Mouse (Mus musculus) olfactory bulb, adult 2 months (tissue): Measurements from ENCODE around the gene Ugt1a1. TPM values are rescaled to one million over a fixed set of nuclear protein-coding genes. Genes with fewer than 3 reads are reported as not detected.
"Not testable (repeated sequence)": the region's sequence is repeated elsewhere in the genome, so short reads cannot be mapped to it uniquely, and the experiment has no call there.

Experiments used
- H3K27ac ChIP-seq: fragments of 200-500 bp; 2 replicates; pipeline ENCODE4 v1.5.1; 2012; ENCODE audit warnings: low read depth, low read length; ENCODE audit not compliant: insufficient read depth
- H3K4me1 ChIP-seq: fragments of 200-500 bp; 2 replicates; pipeline ENCODE4 v1.6.1; 2012; ENCODE audit warnings: low read length; ENCODE audit not compliant: control insufficient read depth, insufficient read depth
- H3K4me3 ChIP-seq: fragments of 200-500 bp; 2 replicates; pipeline ENCODE4 v1.5.1; 2012; ENCODE audit warnings: mild to moderate bottlenecking, low read depth, low read length, moderate library complexity; ENCODE audit not compliant: insufficient read depth
- CTCF ChIP-seq: fragments of 200-500 bp; IDR thresholded peaks from 2 replicates; pipeline ENCODE4 v1.5.1; 2012; ENCODE audit warnings: low read depth, mild to moderate bottlenecking, low read length, moderate library complexity; ENCODE audit not compliant: insufficient read depth
- POLR2A ChIP-seq: fragments of 200-500 bp; IDR thresholded peaks from 2 replicates; pipeline ENCODE4 v1.6.1; 2012; ENCODE audit warnings: mild to moderate bottlenecking, low read depth, low read length, moderate library complexity; ENCODE audit not compliant: insufficient read depth
- WGBS: fragments of 180-500 bp; shearing (Covaris S2); methylation state at CpG from one replicate; pipeline ENCODE4 v1.1.7; 2018; 5-methylcytosine and 5-hydroxymethylcytosine counted together
- polyA plus RNA-seq: library from polyadenylated mRNA; stranded (reverse); fragments of >200 nt; gene quantifications from 2 replicates; pipeline ENCODE4 v1.2.4, GENCODE M21; 2012; ENCODE audit warnings: low replicate concordance; ENCODE audit not compliant: missing spikeins, insufficient read depth, insufficient read length

The Ugt1a1 gene
- polyA plus RNA-seq = not detected in 2 replicates

DNA sequence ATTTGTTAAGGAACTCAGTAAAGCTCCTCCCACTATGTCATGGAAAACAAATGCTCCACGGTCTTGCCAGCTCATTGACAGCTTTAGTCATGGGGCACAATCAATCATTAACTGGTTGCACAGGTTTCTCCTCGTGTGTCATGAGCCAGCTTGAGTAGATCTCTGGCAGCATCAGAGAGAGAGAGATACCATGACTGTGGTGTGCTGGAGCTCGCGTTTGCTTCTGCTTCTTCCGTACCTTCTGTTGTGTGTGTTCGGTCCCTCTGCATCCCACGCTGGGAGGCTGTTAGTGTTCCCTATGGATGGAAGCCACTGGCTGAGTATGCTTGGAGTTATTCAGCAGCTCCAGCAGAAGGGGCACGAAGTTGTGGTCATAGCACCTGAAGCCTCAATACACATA lies at the start of gene Ugt1a1:
Gene Ugt1a1, plus strand, starts transcription at position 148 of the 400 bp plus-strand sequence.
- TF ChIP-seq POLR2A (no peak), CTCF (no peak)
- WGBS = 67% methylated on average over 8 of the region's 8 CpGs
- Histone ChIP-seq H3K4me1 (no peaks in the 10 kb centered on the region), H3K27ac (no peak within 1 kb of the TSS), H3K4me3 (no peak within 1 kb of the TSS)

DNA sequence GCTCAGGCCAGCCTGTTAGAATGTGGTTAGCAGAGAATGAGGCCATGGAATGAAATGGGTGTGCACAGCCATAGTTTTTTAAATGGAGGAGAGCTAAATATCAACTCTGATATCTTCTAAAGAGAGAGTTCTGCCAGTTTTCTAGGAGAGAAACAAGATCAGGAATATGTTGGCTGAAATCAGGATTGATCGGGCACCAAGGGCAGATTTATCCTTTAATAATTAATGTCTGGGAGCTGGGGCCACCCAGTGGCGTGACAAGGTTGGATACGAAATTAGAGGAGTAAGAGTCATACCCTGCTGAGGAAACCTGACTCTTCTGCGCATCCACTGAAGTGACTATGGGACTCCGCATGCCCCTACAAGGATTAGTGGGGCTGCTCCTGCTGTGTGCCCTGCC lies 46.0 kb upstream of the Ugt1a1 start, which contains the start of gene Ugt1a5:
Gene Ugt1a5, plus strand, starts transcription at position 302 of the 400 bp plus-strand sequence.
- Histone ChIP-seq H3K27ac (no peak within 1 kb of the TSS), H3K4me1 (no peaks in the 10 kb centered on the region), H3K4me3 (no peak within 1 kb of the TSS)
- TF ChIP-seq POLR2A (no peak), CTCF (no peak)
- 86% methylated on average over 5 of the region's 5 CpGs for WGBS

DNA sequence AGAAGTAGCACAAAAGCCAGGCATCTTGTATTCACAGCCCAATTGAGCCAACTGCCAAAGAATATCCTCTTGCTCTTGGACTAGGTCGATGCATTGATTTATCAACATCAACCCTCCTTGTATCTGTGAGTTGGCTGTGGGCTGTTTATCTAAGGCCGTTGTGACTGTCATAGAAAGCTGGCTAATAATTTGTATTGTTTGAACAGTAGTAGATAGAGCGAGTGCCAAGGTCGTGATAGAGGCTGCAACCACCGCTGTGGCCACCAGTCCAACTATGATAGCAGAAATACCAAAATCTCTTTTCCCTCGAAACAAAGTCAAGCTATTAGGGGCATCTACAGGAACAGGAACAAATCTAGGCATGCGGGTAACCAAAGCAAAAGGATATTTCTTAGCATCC lies 39.6 kb upstream of the Ugt1a1 start:
- H3K27ac ChIP-seq, H3K4me3 ChIP-seq, H3K4me1 ChIP-seq: not testable (repeated sequence)
- WGBS = 83% methylated on average over 7 of the region's 7 CpGs

DNA sequence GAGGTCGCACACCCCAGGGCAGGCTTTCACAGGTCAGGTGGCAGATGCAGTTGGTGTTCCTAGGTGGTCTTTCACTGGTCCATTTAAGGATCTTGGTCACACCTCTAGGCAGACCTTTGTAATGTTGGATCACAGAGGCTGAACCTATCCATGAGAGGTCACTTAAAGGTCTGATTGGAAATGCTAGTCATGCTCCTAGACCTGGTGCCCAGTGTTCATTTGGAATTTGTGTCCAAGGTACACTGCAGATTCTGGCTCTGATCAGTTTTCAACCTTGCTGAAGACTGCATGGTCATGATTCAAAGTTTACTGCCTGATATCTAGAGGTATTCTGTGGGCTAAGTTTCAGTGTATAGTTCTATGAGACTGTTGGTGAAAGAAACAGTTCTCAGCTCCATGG lies 32.1 kb upstream of the Ugt1a1 start:
- Histone ChIP-seq H3K4me3 (no peak overlapping the region), H3K4me1 (no peaks in the 10 kb centered on the region), H3K27ac (no peak overlapping the region)
- WGBS = 100% methylated on average over 1 of the region's 1 CpGs
- TF ChIP-seq CTCF (no peak), POLR2A (no peak)

DNA sequence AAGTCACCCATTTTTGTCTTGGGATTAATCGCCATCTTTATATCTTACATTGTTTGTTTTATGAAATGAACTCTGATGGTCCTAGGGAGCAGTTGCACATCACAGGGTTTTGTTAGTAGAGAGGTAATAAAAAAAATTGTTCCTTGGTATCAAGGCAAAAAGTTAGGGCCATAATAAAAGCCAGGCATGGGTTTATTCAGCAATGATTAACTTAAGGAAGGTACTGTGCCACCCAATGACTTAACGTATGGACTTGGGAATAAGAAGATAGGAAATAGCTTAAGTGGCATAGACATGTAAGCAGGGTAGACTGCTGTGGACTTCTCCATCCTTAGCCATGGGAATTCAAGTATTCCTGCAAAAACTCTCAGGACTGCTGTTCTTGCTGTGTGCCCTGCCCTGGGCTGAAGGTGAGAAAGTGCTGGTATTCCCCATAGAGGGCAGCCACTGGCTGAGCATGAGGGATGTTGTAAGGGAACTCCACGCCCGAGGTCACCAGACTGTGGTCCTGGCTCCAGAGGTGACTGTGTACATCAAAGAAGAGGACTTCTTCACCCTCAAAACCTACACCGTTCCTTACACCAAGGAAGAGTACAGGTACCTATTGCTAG lies 25.3 kb upstream of the Ugt1a1 start:
- 91% methylated on average over 5 of the region's 5 CpGs for WGBS
- H3K4me3 ChIP-seq = no peak overlapping the region

DNA sequence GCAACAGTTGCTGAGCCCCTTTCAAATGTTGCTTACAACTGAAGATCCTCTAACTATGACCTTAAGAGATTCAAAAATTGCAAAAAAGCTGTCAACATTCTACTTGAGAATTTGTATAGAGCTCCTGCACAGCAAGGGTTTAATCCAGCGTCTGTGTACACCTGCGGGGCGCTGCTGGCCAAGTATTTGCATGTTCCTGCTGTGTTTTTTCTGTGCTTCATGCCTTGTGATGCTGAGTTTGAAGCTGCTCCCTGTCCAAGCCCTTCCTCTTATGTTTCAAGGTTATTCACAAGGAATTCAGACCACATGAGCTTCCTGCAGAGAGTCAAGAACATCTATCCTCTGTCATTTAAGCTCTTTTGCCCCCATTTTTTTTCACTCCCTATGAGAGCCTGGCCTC lies 19.6 kb upstream of the Ugt1a1 start:
- 78% methylated on average over 3 of the region's 3 CpGs for WGBS
- H3K4me1 ChIP-seq = no peaks in the 10 kb centered on the region
- no peak overlapping the region for H3K27ac ChIP-seq
- no peak for TF ChIP-seq CTCF
- no peak for TF ChIP-seq POLR2A
- H3K4me3 ChIP-seq = no peak overlapping the region

More for the DNA sequence above, 25.3 kb upstream of the Ugt1a1 start:
- TF ChIP-seq CTCF (no peak), POLR2A (no peak)
- Histone ChIP-seq H3K4me1 (no peaks in the 10 kb centered on the region), H3K27ac (no peak overlapping the region)

DNA sequence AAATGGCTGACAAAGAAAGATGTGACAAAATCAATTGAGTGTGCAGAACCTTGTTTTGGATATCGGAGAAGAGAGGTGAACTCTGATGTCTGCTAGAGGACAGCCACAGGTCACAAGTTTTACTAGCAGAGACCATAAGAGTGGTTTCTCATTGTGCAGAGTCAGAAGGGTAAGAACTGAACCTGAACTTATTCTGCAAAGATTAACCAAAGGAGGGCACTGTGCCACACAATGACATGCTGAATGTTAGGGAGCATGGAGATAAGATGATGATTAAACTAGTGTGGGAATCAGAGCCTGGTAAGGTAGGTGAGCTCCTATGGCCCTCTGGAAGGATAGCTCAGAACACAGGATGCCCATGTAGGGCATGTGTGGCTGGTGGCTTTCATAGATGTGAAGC lies 16.1 kb upstream of the Ugt1a1 start:
- TF ChIP-seq CTCF = no peak
- no peak for TF ChIP-seq POLR2A
- Histone ChIP-seq H3K4me1 (no peaks in the 10 kb centered on the region), H3K4me3 (no peak overlapping the region), H3K27ac (no peak overlapping the region)
- WGBS = 90% methylated on average over 1 of the region's 1 CpGs

DNA sequence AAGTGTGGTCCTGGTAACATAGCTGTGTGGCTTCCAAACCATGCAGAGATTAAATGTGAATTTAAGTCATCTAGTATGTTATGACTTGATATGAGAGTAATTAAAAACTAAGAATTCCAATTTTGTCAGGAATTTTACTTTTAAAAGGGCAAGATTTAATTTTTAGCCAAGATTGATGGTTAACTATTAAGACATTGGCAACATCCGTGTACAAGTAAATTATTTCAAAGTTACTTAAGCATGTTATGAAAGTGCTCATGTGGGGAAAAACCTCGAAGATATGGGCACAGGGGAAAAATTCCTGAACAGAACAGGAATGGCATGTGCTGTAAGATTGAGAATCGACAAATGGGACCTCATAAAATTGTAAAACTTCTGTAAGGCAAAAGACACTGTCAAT lies 14.3 kb upstream of the Ugt1a1 start:
- no peak overlapping the region for H3K27ac ChIP-seq
- WGBS = 84% methylated on average over 3 of the region's 3 CpGs
- TF ChIP-seq CTCF (no peak), POLR2A (no peak)
- no peaks in the 10 kb centered on the region for H3K4me1 ChIP-seq
- H3K4me3 ChIP-seq = no peak overlapping the region

DNA sequence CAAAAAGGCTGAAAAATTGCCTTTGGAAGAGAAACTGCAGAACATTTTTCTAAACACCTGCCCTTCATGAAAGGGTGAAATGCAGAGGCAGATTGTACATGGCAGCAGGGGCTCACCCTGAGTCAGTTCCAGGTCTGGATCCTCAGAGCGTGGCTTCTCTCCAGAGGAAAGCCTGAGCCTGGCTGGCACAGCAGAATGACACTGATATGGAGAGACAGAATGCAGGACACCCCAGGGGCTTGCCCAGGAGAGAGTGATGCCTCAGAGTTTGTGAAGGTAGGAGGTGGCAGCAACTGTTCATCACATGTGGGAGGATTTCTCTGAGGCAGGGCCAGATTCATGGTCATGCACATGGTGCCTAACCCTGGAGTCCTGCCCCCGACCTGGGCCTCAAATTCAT lies 11.8 kb upstream of the Ugt1a1 start:
- Histone ChIP-seq H3K4me1 (peaks cover under 1% of the 10 kb centered on the region; the same call in 1 of the 2 replicates), H3K4me3 (no peak overlapping the region), H3K27ac (no peak overlapping the region)
- no peak for TF ChIP-seq CTCF
- TF ChIP-seq POLR2A = no peak
- 81% methylated on average over 2 of the region's 2 CpGs for WGBS

DNA sequence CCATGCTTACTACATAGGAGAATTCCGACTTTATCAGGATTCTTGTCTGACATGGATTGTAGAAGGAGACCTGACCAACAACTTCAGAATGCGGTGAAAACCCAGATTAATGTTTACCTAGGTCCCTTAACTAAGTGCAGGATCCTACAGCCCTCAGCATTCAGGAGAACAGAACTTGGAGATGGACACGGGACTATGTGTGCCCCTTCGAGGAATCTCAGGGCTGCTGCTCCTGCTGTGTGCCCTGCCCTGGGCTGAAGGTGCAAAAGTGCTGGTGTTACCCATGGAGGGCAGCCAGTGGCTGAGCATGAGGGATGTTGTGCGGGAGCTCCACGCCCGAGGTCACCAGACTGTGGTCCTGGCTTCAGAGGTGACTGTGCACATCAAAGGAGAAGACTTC lies 11.3 kb upstream of the Ugt1a1 start, which contains the start of gene Ugt1a2:
Gene Ugt1a2, plus strand, starts transcription at position 146 of the 400 bp plus-strand sequence.
- WGBS = 86% methylated on average over 7 of the region's 7 CpGs
- TF ChIP-seq POLR2A = no peak
- no peak for TF ChIP-seq CTCF

More for the DNA sequence above, 11.3 kb upstream of the Ugt1a1 start, which contains the start of gene Ugt1a2:
- Histone ChIP-seq H3K4me3 (no peak within 1 kb of the TSS), H3K4me1 (peaks cover 5% of the 10 kb centered on the region), H3K27ac (no peak within 1 kb of the TSS)
